Mouse (Mus musculus): Measurements from ENCODE around the gene Tnrc6b. TPM values are rescaled to one million over a fixed set of nuclear protein-coding genes. Genes with fewer than 3 reads are reported as not detected.

The Tnrc6b gene
- polyA plus RNA-seq, 1 experiment from 2014 or later, result 58.9 TPM

DNA sequence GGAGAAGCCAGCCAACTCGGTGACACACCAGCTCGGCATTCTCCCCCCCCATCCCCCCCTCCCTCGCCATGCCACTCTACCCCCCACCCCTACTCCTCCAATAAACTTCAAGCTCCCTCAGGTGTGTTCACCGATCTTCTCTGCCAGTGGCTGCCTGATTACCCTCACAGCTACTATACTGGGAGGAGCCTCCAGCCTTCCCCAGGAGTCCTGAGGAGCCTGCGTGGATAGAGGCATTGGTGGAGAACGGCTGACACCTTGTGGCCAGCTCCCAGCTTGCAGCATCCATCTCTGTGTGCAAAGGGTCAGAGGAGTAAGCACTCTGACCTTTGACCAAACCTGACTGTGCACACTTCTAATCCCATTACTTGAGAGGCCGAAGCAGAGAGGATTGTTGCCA, 6.8 kb upstream of the Tnrc6b start:
- ATAC-seq (ENCODE audit: low FRiP score, low read depth), result peak; percentile 76
- H3K9me3 ChIP-seq, result no peaks in the 10 kb centered on the region
- H3K27ac ChIP-seq (replicated peaks), result no peak overlapping the region
- peaks cover 10% of the 10 kb centered on the region; the same call in 1 of the 2 replicates for H3K27me3 ChIP-seq
- H3K4me2 ChIP-seq (replicated peaks), result peak overlapping the region; percentile 14; the same call in 1 of the 2 replicates
- no peak overlapping the region for H3K4me3 ChIP-seq
- peaks cover 7% of the 10 kb centered on the region; the same call in 1 of the 2 replicates for H3K4me1 ChIP-seq
- H3K9ac ChIP-seq (replicated peaks), result no peak overlapping the region
- 1% methylated on average over 7 of the region's 7 CpGs for WGBS
- no peaks in the 10 kb centered on the region for H3K36me3 ChIP-seq

DNA sequence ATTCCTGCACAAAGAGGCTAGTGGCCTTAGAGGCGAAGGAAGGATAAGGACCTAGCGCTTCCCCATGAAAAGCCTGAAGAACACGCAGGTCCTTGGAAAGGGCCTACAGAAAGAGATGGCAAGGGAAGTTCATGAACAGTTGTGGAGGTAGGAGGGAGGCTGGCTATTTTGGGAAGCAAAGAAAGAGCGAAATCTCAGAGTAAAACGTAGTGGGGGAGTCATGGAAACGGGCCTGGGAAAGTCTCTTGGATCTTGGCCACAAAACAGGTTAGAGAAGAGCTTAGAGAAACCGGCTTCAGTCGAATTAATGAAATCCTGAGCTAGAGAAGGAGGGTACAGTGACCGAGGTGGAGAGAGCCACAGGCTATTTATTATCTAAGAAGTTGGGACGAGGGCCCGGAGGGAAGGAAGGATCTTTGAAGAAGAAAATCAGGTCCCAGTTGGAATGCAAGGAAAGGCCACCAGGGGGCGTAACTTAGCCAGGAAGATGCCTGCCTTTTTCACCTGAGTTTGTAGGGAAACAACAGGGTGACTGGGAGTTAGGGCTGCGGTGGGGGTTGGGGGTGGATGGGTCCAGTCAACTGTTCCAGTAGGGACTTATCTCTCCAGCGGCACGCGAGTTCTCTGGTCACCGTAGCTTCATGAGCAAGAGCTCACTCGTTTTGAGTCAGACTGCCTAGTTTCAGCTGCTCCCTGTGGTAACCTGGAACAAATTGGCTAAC, 5.1 kb upstream of the Tnrc6b start:
- no peaks in the 10 kb centered on the region for H3K9me3 ChIP-seq
- no peaks in the 10 kb centered on the region for H3K27me3 ChIP-seq
- WGBS, result 32% methylated on average over 18 of the region's 18 CpGs
- ATAC-seq (ENCODE audit: low FRiP score, low read depth), result no peak
- H3K4me2 ChIP-seq (replicated peaks), result peak overlapping the region; percentile 43
- peaks cover 7% of the 10 kb centered on the region; the same call in 1 of the 2 replicates for H3K4me1 ChIP-seq
- no peak overlapping the region for H3K27ac ChIP-seq (replicated peaks)
- no peaks in the 10 kb centered on the region for H3K36me3 ChIP-seq
- H3K9ac ChIP-seq (replicated peaks), result no peak overlapping the region
- peak overlapping the region; percentile 19; the same call in 1 of the 2 replicates for H3K4me3 ChIP-seq

DNA sequence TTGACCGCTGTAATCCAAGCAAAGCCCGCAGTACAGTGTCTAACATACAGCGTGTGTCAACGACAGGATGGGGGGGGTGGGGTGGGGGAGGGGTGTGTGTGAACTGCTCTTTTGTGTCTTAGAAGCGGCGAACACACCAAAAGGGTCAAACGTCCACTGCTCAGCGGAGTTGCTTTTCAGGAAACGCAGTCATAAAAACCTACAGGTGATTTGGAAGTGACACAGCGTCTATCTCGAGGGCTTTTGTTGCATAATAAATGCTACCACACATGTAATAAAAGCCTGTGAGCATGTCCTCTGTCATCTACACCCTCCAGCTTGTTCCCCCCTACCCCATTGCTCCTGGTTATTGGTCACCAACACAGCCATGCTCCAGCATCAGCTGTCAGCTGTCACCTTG, 4.5 kb upstream of the Tnrc6b start:
- peak overlapping the region; percentile 43 for H3K4me2 ChIP-seq (replicated peaks)
- no peak for ATAC-seq (ENCODE audit: low FRiP score, low read depth)
- peak overlapping the region; percentile 19; the same call in 1 of the 2 replicates for H3K4me3 ChIP-seq
- no peaks in the 10 kb centered on the region for H3K36me3 ChIP-seq
- H3K27ac ChIP-seq (replicated peaks), result no peak overlapping the region
- no peaks in the 10 kb centered on the region for H3K27me3 ChIP-seq
- 44% methylated on average over 11 of the region's 11 CpGs for WGBS
- no peaks in the 10 kb centered on the region for H3K9me3 ChIP-seq
- peaks cover 7% of the 10 kb centered on the region; the same call in 1 of the 2 replicates for H3K4me1 ChIP-seq
- no peak overlapping the region for H3K9ac ChIP-seq (replicated peaks)

DNA sequence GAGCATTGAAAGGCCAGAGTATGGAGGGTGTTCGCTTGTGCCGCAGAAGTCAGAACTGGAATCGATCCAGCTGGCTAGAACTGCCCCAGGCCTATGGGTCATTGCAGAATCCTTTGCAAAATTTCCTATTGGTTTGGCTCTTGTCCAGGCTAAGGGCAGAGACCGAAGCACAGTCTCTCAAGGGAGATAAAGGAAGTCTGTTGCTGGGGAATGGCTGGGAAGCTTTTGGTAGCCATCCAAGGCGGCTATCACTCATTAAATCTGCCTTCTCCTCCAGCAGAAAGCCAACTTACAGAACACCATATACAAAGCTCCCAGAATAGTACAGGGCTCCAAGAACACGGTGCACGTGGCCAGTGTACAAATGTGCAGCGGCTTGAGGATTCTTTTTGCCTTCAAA, 4.0 kb upstream of the Tnrc6b start:
- Histone ChIP-seq H3K9ac (replicated peaks) (no peak overlapping the region), H3K36me3 (no peaks in the 10 kb centered on the region), H3K9me3 (no peaks in the 10 kb centered on the region), H3K27me3 (no peaks in the 10 kb centered on the region), H3K4me3 (no peak overlapping the region), H3K27ac (replicated peaks) (peak overlapping the region; percentile 16; the same call in 1 of the 2 replicates), H3K4me2 (replicated peaks) (no peak overlapping the region), H3K4me1 (peaks cover 7% of the 10 kb centered on the region)
- 77% methylated on average over 8 of the region's 8 CpGs for WGBS
- ATAC-seq (ENCODE audit: low FRiP score, low read depth), result no peak

DNA sequence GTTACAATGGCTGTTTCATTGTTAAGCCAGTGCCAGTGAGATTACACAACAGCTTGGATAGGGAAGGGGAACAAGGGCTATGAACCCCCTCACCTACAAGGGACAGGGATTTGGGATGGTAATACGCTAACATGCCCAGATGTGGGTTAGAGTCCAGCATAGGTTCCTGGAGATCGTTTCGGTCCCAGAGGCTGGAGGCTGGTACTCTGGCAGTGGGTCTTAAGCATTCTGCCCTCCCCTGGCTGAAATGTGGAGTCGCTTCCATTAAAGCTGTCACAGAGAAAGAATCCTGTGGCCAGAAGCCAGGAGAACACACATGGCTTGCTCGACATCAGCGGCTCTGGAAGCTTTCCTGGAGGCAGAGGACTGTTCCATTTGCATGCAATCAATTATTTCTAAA, 1.5 kb upstream of the Tnrc6b start:
- H3K36me3 ChIP-seq, result no peaks in the 10 kb centered on the region
- ATAC-seq (ENCODE audit: low FRiP score, low read depth), result no peak
- H3K4me2 ChIP-seq (replicated peaks), result no peak overlapping the region
- no peak overlapping the region for H3K9ac ChIP-seq (replicated peaks)
- peaks cover 10% of the 10 kb centered on the region for H3K4me1 ChIP-seq
- no peaks in the 10 kb centered on the region for H3K9me3 ChIP-seq
- H3K27ac ChIP-seq (replicated peaks), result no peak overlapping the region
- H3K27me3 ChIP-seq, result no peaks in the 10 kb centered on the region
- 64% methylated on average over 6 of the region's 6 CpGs for WGBS
- H3K4me3 ChIP-seq, result no peak overlapping the region

DNA sequence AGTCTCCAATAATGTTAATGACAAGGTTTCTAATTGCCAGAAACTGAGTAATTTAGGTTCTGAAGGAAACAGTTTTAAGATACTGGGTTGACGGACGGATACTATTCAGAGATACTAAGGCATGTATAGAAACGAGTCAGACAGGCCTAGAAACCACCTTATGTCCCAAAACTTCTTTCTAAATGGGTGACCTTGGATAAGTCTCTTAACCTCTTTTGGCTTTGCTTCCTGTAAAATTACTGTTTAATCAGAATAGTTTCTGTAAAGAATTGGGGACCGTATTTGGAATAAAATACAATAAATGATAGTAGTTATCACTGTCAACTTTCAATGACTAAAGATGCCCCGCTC, 881 bp upstream of the Tnrc6b start:
- no peak for ATAC-seq (ENCODE audit: low FRiP score, low read depth)
- WGBS, result 12% methylated on average over 5 of the region's 5 CpGs
- Histone ChIP-seq H3K27ac (replicated peaks) (peak overlapping the region; percentile 92), H3K9ac (replicated peaks) (no peak overlapping the region), H3K4me1 (peaks cover 10% of the 10 kb centered on the region), H3K27me3 (no peaks in the 10 kb centered on the region), H3K9me3 (no peaks in the 10 kb centered on the region), H3K36me3 (no peaks in the 10 kb centered on the region), H3K4me2 (replicated peaks) (peak overlapping the region; percentile 48), H3K4me3 (peak overlapping the region; percentile 65)

DNA sequence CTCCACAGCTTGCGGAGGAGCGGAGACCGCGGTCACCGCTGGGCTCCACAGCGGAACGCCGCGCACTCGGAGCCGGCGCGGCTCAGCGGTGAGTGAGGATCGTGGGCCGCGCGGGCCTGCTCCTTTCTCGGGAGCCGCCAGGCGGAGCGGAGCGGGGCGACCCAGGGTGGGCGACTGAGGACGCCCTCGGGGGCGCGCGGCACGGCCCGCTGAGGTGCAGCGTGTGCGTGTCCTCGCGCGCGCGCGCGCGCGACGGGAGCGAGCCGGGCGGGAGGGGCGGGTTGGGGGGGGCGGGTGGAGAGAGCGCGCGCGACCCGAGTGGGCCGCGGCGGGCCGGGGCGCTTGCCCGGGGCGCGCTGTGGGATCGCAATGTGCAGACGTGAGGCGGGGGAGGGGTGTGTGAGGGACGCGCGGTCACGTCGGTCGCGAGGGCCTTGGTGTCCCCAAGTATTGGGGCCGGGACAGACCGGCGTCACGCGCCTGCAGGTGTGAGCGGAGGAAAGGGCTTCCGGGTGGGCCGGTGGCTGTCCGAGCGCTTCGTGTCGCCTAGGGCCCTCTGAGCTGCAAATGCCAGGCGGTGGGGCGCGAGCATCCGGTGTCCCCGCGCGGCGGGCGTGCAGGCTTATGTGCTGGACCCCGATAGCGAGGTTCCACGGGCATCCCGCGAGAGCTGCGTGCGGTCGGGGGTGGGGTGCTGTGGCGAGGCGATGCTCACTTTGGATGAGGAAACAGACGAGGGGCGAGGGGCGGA, 463 bp downstream of the Tnrc6b start:
- ATAC-seq (ENCODE audit: low FRiP score, low read depth), result peak; percentile 64
- Histone ChIP-seq H3K4me3 (peak overlapping the region; percentile 65), H3K9me3 (no peaks in the 10 kb centered on the region), H3K27ac (replicated peaks) (peak overlapping the region; percentile 79), H3K4me2 (replicated peaks) (peak overlapping the region; percentile 91), H3K9ac (replicated peaks) (peak overlapping the region; percentile 68), H3K4me1 (peaks cover 6% of the 10 kb centered on the region), H3K27me3 (no peaks in the 10 kb centered on the region), H3K36me3 (no peaks in the 10 kb centered on the region)
- under 1% methylated on average over 67 of the region's 106 CpGs for WGBS

DNA sequence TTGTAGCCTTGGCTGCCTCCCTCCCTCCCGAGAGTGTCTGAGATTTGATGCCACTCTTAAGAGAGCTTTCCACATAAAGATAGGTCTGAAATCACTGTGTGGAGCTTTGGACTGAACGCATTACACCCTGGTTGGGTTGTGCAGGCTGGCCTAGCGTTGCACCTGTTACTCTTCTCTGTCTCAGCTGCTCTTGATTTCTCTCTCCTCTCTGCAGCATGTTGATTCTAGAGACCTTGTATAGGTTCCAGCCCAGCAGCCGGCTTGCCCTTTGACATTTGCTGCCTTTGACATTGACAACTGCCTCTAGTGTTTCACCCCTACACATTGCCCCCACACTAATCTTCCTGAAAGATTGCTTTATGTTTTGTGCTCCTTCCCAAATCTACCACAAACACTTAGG, 3.2 kb downstream of the Tnrc6b start:
- peaks cover 3% of the 10 kb centered on the region; the same call in 1 of the 2 replicates for H3K4me1 ChIP-seq
- H3K27ac ChIP-seq (replicated peaks), result no peak overlapping the region
- H3K9me3 ChIP-seq, result no peaks in the 10 kb centered on the region
- no peak for ATAC-seq (ENCODE audit: low FRiP score, low read depth)
- no peak overlapping the region for H3K9ac ChIP-seq (replicated peaks)
- 75% methylated on average over 4 of the region's 4 CpGs for WGBS
- H3K4me2 ChIP-seq (replicated peaks), result no peak overlapping the region
- no peak overlapping the region for H3K4me3 ChIP-seq
- no peaks in the 10 kb centered on the region for H3K27me3 ChIP-seq
- H3K36me3 ChIP-seq, result no peaks in the 10 kb centered on the region

DNA sequence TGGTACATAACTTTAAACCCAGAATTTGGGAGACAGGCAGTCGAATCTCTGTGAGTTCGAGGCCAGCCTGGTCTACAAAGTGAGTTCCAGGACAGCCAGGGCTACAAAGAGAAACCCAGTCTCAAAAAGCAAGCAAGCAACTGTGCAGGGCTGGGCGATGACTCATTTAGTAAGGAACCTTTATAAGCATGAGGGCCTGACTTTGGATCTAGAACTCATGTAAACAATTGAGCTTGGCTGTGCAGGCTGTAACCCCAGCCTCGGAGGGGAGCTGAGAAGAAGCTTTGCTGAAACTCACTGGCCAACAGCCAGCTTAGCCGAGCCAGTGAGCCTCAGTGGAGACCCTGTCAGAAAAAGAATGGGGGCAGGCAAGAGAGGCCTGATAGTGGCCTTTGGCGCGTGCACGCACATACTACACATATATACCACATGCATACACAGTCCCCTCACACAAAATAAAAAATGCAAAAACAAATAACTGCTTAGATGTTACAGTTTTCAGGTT, 5.6 kb downstream of the Tnrc6b start:
- 87% methylated on average over 8 of the region's 8 CpGs for WGBS
- peaks cover 3% of the 10 kb centered on the region; the same call in 1 of the 2 replicates for H3K4me1 ChIP-seq
- no peaks in the 10 kb centered on the region for H3K36me3 ChIP-seq
- H3K27me3 ChIP-seq, result no peaks in the 10 kb centered on the region
- ATAC-seq (ENCODE audit: low FRiP score, low read depth), result no peak
- no peak overlapping the region for H3K27ac ChIP-seq (replicated peaks)
- H3K9ac ChIP-seq (replicated peaks), result no peak overlapping the region
- H3K4me2 ChIP-seq (replicated peaks), result no peak overlapping the region
- H3K9me3 ChIP-seq, result no peaks in the 10 kb centered on the region
- H3K4me3 ChIP-seq, result no peak overlapping the region

DNA sequence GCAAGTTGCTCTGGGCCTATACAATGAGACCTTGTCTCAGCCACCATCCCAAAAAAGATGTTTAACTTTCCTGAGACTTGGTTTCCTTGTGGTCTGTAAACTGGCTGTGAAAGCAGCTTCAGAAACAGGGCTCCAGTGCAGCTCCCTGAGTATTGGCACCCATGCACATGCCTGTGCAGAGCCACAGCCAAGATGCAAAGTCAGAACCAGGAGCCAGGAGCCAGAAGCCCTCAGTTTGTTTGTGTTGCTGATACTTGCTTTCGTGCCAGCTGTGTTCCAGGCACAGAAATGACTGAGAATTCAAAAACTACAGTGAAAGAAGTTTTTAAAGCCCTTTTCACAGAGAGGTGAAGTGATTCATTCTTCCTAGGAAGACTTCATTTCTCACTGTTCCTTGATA, 6.3 kb downstream of the Tnrc6b start:
- no peaks in the 10 kb centered on the region for H3K36me3 ChIP-seq
- no peak overlapping the region for H3K27ac ChIP-seq (replicated peaks)
- H3K27me3 ChIP-seq, result no peaks in the 10 kb centered on the region
- no peaks in the 10 kb centered on the region for H3K9me3 ChIP-seq
- WGBS, result 70% methylated on average over 1 of the region's 1 CpGs
- no peak overlapping the region for H3K4me2 ChIP-seq (replicated peaks)
- H3K9ac ChIP-seq (replicated peaks), result no peak overlapping the region
- no peak overlapping the region for H3K4me3 ChIP-seq
- no peaks in the 10 kb centered on the region for H3K4me1 ChIP-seq
- no peak for ATAC-seq (ENCODE audit: low FRiP score, low read depth)

DNA sequence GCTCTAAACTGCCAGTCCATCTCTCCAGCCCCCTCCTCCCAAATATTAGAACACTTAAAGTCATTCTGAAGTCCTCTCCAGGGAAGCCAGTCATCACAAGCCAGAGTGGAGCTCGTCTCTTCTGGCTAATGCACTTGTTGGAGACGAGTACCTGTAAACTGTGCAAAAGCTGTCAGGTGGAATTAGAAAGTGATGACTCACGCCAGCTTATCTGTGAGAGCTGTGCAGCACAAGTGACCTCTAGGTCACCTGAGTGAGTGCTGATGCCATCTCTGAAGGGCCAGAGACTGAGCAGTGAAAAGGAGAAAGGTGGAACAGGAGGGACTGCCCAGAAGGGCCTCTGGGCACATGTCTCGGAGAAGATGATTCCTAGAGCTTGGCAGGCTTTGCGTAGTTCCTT, 9.1 kb downstream of the Tnrc6b start:
- no peak for ATAC-seq (ENCODE audit: low FRiP score, low read depth)
- Histone ChIP-seq H3K9me3 (no peaks in the 10 kb centered on the region), H3K4me2 (replicated peaks) (no peak overlapping the region), H3K4me3 (no peak overlapping the region), H3K9ac (replicated peaks) (no peak overlapping the region), H3K4me1 (no peaks in the 10 kb centered on the region), H3K36me3 (no peaks in the 10 kb centered on the region), H3K27ac (replicated peaks) (no peak overlapping the region), H3K27me3 (no peaks in the 10 kb centered on the region)
- 88% methylated on average over 5 of the region's 5 CpGs for WGBS

DNA sequence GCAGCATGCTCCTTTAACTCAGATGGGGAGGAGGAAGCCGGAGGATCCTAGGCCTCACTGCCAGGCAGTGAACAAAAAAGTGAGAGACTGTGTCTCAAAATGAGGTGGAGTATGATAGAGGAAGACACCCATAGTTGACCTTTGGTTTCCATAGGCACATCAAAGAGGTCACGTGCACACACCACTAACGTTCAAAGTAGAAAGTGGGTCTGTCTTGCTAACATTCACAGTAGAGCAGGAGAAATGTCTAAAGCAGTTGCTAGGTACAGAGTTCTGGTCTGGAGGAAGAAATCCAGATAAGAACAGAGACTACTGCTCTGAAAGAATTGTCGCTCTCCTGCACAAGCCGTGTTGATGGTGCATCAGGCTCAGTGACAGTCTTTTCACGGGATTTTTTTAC, 10.7 kb downstream of the Tnrc6b start:
- WGBS, result 86% methylated on average over 6 of the region's 6 CpGs
- H3K4me2 ChIP-seq (replicated peaks), result no peak overlapping the region
- H3K27me3 ChIP-seq, result no peaks in the 10 kb centered on the region
- no peak overlapping the region for H3K9ac ChIP-seq (replicated peaks)
- H3K4me3 ChIP-seq, result no peak overlapping the region
- no peaks in the 10 kb centered on the region for H3K9me3 ChIP-seq
- H3K4me1 ChIP-seq, result no peaks in the 10 kb centered on the region
- no peak for ATAC-seq (ENCODE audit: low FRiP score, low read depth)
- no peaks in the 10 kb centered on the region for H3K36me3 ChIP-seq
- no peak overlapping the region for H3K27ac ChIP-seq (replicated peaks)
